Mouse (Mus musculus) adipocyte (in vitro differentiated cells): ENCODE measurements around the gene Palld.

Experiments used
- DNase-seq: peaks from one replicate; pipeline ENCODE4 v3.0.0-alpha.2; 2016; ENCODE audit warnings: low spot score

The Palld gene

GRCm38 (mm10) chr8:61773595-61774088 lies 128.8 kb downstream of the Palld start:
- DNase-seq, result no peak

- no peak for DNase-seq
Observed at GRCm38 (mm10) chr8:61771328-61771727, 131.2 kb downstream of the Palld start.

- no peak for DNase-seq
Observed at GRCm38 (mm10) chr8:61769340-61769879, 133.1 kb downstream of the Palld start.

GRCm38 (mm10) chr8:61760190-61760578 lies 142.3 kb downstream of the Palld start:
- no peak for DNase-seq

GRCm38 (mm10) chr8:61759327-61760189 lies 142.9 kb downstream of the Palld start:
- DNase-seq, result no peak

- peak; percentile 16 for DNase-seq
Observed at GRCm38 (mm10) chr8:61758686-61759326, 143.7 kb downstream of the Palld start.

GRCm38 (mm10) chr8:61756971-61757965 lies 145.2 kb downstream of the Palld start:
- DNase-seq, result peak; percentile 16

- DNase-seq, result peak; percentile 31
Observed at GRCm38 (mm10) chr8:61755186-61755585, 147.3 kb downstream of the Palld start.

GRCm38 (mm10) chr8:61747070-61747469 lies 155.4 kb downstream of the Palld start:
- DNase-seq, result no peak

- no peak for DNase-seq
Observed at GRCm38 (mm10) chr8:61745181-61745980, 157.1 kb downstream of the Palld start.

GRCm38 (mm10) chr8:61743764-61744562 lies 158.5 kb downstream of the Palld start:
- DNase-seq, result no peak

GRCm38 (mm10) chr8:61737465-61737864 lies 165.0 kb downstream of the Palld start:
- no peak for DNase-seq

- DNase-seq, result no peak
Observed at GRCm38 (mm10) chr8:61736739-61737243, 165.7 kb downstream of the Palld start.

GRCm38 (mm10) chr8:61736117-61736516 lies 166.4 kb downstream of the Palld start:
- no peak for DNase-seq

GRCm38 (mm10) chr8:61734164-61734563 lies 168.3 kb downstream of the Palld start:
- DNase-seq, result no peak

- DNase-seq, result no peak
Observed at GRCm38 (mm10) chr8:61732184-61732583, 170.3 kb downstream of the Palld start.

- no peak for DNase-seq
Observed at GRCm38 (mm10) chr8:61731306-61732088, 171.0 kb downstream of the Palld start.

- DNase-seq, result peak; percentile 53
Observed at GRCm38 (mm10) chr8:61730669-61731068, 171.8 kb downstream of the Palld start.
